Mouse (Mus musculus) layer of hippocampus, adult 9-11 months (tissue): Measurements from ENCODE around the gene Tpst2.
A peak's percentile ranks its signal among the peaks of the same experiment; 100 is the strongest.

Experiments
- DNase-seq: peaks from one replicate; pipeline ENCODE4 v3.0.0; 2022

The Tpst2 gene

DNA sequence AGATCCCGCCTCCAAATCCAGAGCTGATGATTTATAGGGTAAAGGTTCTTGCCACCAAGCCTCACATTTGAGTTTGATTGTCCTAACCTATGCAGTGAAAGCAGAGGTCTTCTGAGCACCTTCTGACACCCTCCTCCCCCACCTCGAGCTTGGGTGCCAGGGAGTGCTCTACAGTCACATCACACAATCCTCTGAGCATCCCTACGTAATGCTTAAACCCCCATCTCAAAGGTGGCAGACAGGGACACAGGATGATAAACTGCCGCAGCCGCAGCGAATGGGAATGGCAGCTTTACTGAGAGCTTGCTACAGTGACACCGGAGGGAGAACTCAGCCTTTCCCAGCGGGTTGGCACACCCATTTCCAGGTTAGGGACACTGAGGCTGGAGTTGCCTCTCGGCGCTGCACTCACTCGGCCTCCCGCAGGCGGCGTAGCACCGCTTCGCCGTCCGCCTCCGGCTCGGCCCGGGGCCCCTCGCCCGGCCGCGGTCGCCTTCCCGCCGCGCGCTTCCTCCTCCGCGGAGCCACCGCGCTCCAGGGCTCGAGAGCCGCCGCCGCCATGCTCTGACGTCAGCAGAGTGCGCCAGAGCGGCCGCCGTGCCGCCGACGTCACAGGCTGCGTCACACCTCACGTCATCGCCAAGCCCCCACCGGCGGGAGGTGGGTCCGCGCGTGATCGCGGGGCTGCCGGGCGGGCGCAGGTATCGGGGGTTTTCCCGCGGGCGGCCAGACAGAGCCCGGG lies 66.1 kb downstream of the Tpst2 start, which contains the start of the genes Srrd and Hps4:
Gene Srrd, minus strand, starts transcription at position 578 of the 742 bp plus-strand sequence.
Gene Hps4, plus strand, starts transcription at position 621 of the 742 bp plus-strand sequence.
- DNase-seq: peak; percentile 79

DNA sequence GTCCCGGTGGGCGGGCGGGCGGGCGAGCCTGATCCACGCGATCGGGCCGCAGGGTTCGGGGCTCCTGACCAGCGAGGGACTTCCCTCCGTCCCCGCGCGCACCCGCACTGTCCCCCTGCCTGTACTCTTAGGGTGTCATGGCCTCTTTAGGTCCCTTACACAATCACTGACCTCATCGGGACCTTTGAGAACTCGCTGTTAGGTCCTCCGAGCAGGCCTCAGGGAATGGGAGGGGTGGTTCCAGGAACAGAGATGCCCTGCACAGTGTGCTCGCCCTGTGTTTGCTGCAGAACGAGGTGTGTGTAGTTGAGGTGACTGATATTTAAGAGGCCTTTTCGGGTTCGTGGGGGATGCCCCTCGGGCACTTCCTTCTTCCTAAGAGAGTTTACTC lies 66.7 kb downstream of the Tpst2 start:
- peak; percentile 57 for DNase-seq

DNA sequence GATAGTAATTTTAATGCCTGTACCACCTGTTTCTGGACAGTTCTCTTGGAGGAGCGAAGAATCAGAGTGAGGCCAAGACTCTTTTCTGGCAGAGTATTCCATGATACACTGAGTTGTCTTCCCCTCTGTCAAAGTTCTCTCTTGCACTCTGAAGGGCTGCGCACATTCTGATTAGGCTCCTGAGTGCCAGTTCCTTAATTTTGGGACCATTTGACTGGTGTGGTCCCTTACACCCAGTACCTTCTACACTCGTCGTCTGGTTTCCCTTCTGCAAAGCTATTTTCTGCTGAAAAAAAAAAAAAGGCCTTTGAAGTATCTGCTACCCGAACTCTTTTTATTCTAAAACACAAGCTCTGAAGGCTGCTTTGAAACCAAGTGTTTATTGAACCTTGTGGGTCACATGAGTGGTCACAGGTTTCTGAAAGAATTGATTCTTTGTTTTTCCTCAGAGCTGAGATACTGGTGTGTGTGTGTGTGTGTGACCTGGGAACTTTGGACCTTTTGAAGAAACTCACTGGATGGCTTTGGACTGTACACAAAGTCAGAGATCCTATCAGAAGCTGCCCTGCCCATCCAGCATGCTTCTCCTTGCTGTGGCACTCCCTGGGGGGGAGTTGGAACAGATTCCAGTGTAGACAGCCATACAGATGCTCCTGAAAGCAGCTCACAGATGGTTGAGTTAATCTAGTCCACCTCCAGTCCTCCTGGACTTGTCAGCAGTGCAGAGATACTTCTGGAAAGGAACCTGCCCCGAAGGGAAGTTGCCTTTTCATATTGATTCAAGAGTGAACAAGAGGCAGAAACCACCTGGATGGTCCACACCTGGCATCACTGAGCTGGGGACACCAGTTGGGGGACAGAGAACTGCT lies 67.8 kb downstream of the Tpst2 start:
- peak; percentile 84 for DNase-seq

DNA sequence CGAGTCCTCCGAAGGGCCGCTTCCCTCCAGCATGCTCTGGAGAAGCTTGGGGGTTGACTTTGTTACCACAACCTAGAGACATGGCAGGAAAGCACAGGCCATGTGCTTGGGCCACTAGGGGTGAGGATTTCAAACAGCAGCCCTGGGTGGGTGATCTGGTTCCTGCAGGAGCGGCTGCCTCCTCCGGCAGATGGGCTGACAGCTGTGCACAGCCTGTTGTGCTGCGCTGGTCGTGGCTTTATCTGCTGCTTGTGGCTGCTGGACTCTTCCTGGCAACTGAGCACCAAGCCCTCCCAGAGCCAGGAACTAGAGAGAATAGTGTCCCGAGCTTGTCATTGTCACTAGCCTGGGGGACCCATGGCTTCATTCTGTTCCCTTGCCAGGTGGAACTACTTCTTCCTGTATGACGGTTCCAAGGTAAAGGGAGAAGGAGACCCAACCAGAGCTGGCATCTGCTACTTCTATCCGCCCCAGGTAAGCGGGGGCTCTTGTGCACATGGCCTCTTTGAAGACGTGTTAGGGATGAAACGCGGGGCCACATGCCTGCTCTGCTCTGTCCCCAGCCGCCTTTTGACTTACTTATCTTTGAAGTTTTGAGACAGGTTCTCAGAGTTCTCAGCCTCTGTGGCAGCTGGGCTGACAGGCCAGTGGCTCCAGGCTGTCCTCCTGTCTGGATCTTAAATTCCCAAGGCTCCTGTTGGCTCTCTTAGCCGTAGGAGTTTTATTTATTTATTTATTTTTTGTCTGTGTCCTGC lies 69.9 kb downstream of the Tpst2 start:
- no peak for DNase-seq

DNA sequence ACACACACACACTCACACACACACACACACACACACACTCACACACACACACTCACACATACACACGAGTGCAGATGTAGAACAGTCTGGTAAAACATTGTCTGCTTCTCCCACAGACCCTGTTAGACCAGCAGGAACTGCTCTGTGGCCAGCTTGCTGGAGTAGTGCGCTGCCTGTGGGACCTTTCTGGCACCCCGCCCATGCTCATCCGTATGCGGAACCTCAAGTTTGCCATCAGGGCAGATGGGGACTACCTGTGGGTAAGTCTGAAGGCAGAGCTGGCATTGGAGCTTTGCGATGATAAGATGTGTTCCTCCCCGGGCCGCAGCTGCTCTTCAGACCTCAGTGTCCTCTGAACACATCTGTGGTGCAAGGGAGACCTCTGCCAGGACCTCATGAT lies 72.7 kb downstream of the Tpst2 start:
- no peak for DNase-seq

DNA sequence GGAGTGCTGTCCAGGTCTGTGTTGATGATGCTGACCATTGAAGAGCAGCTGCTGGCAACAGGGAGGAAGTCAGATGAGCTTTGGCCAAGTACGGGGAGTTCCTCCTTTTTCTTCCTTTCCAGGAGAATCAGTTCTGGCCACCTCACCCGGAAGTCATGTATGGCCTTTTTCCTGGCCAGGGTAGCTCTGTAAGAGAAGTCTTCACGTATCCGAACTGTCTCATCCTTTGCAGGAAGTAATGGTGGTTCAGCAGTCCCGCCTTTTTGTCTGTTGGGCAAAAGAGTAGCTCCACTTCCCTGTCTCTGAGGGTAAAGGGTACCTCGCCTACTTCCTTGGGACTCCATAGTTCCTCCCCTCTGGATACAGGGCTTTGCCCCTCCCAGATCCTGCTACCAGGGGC lies 79.0 kb downstream of the Tpst2 start:
- peak; percentile 56 for DNase-seq

DNA sequence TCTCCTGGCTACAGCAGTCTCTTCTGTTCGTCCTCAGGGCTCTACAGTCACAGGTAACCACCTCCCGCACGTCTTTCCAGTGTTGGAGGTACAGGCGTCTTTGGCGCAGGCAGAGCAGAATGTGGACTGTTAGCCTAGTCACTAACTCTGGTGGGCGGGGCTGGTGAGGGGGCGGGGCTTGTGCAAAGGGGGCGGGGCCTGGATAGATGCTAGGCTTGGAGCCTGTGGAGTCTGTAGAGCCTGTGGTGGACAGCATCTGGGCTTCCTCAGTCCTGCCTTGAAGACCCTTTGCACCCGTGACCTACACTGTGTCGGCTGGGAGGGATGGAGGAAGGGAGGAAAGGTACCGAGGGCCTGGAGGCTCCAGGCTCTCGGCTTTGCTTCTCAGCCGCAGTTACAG lies 79.4 kb downstream of the Tpst2 start, which contains the start of gene Gm6583:
Gene Gm6583, minus strand, starts transcription at position 124 of the 400 bp plus-strand sequence.
- no peak for DNase-seq

DNA sequence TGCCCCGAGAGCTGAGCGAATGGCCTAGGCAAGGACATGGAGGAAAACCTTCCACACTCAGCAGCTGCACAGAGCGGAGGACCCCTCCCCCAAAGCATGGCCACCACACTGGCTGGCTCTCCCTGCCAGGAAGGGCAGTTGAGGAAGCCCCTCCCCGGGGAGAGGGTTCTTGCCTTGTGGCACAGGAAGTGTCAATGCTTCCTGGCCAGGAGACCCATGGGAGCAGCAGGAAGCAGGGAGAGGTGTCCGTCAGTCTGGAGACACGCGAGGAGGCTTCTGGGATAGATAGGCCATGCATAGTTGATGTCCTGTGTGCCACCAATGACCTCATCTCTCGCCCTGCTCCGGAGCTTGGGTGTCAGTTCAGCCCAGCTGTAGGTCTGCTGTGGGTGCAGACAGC lies 79.8 kb downstream of the Tpst2 start:
- DNase-seq: no peak

DNA sequence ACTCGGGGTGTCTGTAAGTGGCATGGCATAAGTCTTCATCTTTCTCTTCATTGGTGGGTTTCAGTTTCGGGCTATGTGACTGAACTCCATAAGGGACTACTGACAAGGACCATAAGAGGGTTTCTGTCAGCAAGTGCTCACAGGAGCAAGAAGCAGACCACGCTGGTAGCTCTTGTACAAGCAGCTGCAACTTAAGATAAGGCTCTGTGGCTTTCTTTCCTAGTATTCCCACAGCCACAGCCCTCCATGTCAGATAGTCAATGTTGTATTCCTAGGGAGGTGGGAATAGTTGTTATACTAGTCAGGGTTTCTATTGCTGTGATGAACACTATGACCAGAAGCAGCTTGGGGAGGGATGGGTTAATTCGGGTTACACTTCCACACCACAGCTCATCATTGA lies 83.0 kb downstream of the Tpst2 start:
- no peak for DNase-seq

DNA sequence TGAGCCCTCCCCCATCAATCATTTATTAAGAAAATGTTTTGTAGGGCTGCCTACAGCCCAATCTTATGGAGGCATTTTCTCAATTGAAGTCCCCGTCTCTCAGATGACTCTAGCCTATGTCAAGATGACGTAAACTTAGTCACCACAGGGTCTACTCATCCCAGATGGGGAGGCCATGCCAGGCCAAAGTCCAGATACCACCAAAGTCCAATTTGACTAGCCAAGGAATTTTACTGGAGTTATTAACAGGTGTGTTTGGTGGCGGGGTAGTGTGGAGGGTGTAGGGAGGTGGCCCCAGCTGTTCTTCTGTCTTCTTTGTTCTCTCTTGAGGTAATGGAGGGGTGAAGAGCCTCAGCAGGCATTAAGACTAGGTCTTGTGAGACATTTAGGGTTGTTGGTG lies 83.6 kb downstream of the Tpst2 start:
- no peak for DNase-seq

DNA sequence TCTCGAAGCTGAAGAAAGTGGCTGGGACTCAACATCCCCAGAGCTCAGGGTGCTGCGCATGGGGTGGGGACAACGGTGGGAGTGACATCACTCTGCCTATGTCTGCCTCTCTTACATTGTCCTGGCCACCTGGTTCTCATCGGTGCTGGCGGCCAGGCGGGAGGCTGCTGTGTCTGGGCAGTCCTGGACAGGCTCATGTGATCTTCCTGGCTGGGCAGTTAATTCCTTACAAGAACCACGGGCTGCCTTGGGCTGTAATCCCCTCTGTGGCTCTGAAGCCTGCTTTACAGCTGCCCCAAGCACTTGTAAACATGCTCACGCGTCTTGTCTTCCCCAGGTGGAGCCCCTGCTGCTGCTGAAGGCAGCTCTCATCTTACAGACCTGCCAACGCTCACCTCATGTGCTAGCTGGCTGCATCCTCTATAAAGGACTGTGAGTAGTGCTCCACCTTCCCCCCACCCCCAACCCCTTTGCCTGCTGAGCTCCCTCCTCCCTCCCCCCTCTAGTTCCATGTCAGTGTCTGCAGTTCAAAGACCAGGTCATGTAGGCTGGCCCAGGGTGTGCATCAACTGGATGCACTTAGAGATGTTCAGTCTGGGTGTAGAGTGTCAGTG lies 87.8 kb downstream of the Tpst2 start:
- no peak for DNase-seq
